Mouse (Mus musculus): ENCODE measurements around the gene F11. TPM values are rescaled to one million over a fixed set of nuclear protein-coding genes. Genes with fewer than 3 reads are reported as not detected.

The F11 gene
- total and polyA plus RNA-seq, 3 experiments: not detected

DNA sequence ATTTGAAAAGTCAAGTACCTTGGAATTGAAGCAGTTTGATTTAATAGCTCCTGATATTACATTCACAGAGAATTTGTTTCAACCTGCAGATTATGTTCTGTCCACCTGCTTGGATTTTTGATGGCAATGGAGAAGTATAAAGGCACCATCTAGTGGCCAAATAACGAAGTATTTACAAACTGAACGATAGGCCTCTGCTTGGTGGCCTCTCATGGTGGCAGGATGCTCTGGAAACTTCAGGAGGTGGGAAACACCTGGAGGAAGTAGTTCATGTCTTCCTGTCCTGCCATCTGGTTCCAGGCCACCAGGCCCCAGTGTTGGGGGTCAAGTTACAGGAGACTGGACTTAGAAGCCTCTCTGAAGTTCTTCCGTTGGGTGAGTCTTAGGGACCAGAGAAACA, 23.5 kb downstream of the F11 start:
- TF ChIP-seq UBTF (IDR thresholded peaks at IDR 0.05; ENCODE audit: borderline replicate concordance, insufficient read depth, low read depth, low read length) (no peak), ZC3H11A (IDR thresholded peaks at IDR 0.05; ENCODE audit: low read depth, low read length) (peak; percentile 54), TAL1 (IDR thresholded peaks at IDR 0.05; ENCODE audit: low read length) (no peak), EP300 (IDR thresholded peaks at IDR 0.05; ENCODE audit: low read depth in 1 of 2, low read length in 2 of 2) (no peak), SMC3 (IDR thresholded peaks at IDR 0.05; ENCODE audit: low read depth, low read length) (peak; percentile 71), GATA1 (IDR thresholded peaks at IDR 0.05; ENCODE audit: low read depth, low read length) (no peak), CHD1 (IDR thresholded peaks at IDR 0.05; ENCODE audit: low read depth, low read length) (no peak), RAD21 (IDR thresholded peaks at IDR 0.05; ENCODE audit: low read depth, low read length) (peak; percentile 67), JUND (IDR thresholded peaks at IDR 0.05; ENCODE audit: low read depth, low read length) (no peak), MXI1 (IDR thresholded peaks at IDR 0.05; ENCODE audit: low read depth, low read length) (no peak), POLR2AphosphoS5 (IDR thresholded peaks at IDR 0.05; ENCODE audit: borderline replicate concordance, low read depth, low read length) (no peak), ZNF384 (IDR thresholded peaks at IDR 0.05; ENCODE audit: low read depth, low read length) (no peak), ZMIZ1 (IDR thresholded peaks at IDR 0.05; ENCODE audit: low read depth, low read length) (no peak), BHLHE40 (IDR thresholded peaks at IDR 0.05; ENCODE audit: borderline replicate concordance, low read depth, low read length) (no peak), GABPA (IDR thresholded peaks at IDR 0.05; ENCODE audit: low read depth, low read length) (no peak), CTCF (IDR thresholded peaks at IDR 0.05 in 2 of 3, conservative IDR thresholded peaks at IDR 0.05 in 1 of 3; ENCODE audit: control insufficient read depth in 1 of 3, insufficient read depth in 1 of 3, low read depth in 2 of 3, low read length in 3 of 3, poor library complexity in 1 of 3, severe bottlenecking in 1 of 3) (peak in 2 of 3 experiments; percentile 21 to 66; a peak in 4 of 6 replicates), HCFC1 (IDR thresholded peaks at IDR 0.05; ENCODE audit: low read depth, low read length) (no peak), USF1 (IDR thresholded peaks at IDR 0.05; ENCODE audit: low read depth, low read length) (no peak)
- no peak overlapping the region for H3K27ac ChIP-seq (ENCODE audit: control insufficient read depth, low read depth, low read length)
- DNase-seq (ENCODE audit: low read depth, low spot score): peak; percentile 33
- H3K9ac ChIP-seq (ENCODE audit: control insufficient read depth, low read depth, low read length, poor library complexity, severe bottlenecking): no peak overlapping the region
- no peaks in the 10 kb centered on the region for H3K4me1 ChIP-seq (ENCODE audit: control insufficient read depth in 1 of 2, insufficient read depth in 2 of 2, low read length in 2 of 2)
- H3K36me3 ChIP-seq (ENCODE audit: control insufficient read depth in 1 of 2, insufficient read depth in 2 of 2, low read length in 2 of 2): no peaks in the 10 kb centered on the region
- H3K79me2 ChIP-seq (ENCODE audit: control insufficient read depth, insufficient read depth, low read length, poor library complexity): no peaks in the 10 kb centered on the region
- H3K9me3 ChIP-seq (replicated peaks; ENCODE audit: insufficient read depth, low read length): no peaks in the 10 kb centered on the region
- H3K4me3 ChIP-seq (ENCODE audit: control insufficient read depth in 1 of 2, insufficient read depth in 1 of 2, low read depth in 2 of 2, low read length in 2 of 2): no peak overlapping the region
- H3K27me3 ChIP-seq (ENCODE audit: control insufficient read depth in 1 of 2, insufficient read depth in 2 of 2, low read length in 2 of 2): no peaks in the 10 kb centered on the region

DNA sequence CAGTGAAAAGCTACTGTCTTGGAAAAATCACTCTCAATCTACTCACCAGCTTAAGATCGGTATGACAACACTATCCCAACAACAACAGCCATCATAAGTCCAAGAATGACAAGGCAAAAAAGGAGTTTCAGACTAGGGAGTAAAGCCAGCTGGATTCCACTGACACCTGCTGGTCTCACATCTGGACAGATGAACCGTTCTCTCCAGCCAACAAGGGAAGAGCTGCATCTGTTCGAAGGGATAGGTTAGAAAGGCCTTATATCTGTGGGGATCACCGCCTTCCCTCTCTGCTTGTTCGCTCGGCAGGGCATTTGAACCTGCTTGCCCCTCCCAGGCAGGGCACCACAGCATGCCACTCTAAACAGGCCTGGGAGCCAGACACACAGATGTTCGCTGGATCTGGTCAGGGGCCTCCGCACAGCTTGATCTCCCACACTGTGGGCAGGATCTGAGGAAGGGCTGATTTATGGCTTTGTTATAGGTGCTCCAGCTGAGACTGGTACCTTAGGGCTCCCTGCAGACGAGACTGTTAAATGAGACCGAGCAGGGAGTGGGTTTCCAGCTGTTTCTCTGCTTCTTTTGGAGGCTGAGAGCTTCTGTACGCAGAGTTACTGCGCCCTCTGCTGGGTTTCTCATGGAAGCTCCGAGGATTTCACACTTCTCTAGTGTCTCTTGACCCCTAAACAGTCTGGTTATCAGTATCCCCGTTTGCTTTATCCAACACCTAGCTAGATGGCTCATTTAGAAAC, 25.5 kb downstream of the F11 start:
- H3K9me3 ChIP-seq (replicated peaks; ENCODE audit: insufficient read depth, low read length): no peaks in the 10 kb centered on the region
- H3K36me3 ChIP-seq (ENCODE audit: control insufficient read depth in 1 of 2, insufficient read depth in 2 of 2, low read length in 2 of 2): no peaks in the 10 kb centered on the region
- H3K9ac ChIP-seq (ENCODE audit: control insufficient read depth, low read depth, low read length, poor library complexity, severe bottlenecking): no peak overlapping the region
- H3K4me1 ChIP-seq (ENCODE audit: control insufficient read depth in 1 of 2, insufficient read depth in 2 of 2, low read length in 2 of 2): no peaks in the 10 kb centered on the region
- no peak overlapping the region for H3K4me3 ChIP-seq (ENCODE audit: control insufficient read depth in 1 of 2, insufficient read depth in 1 of 2, low read depth in 2 of 2, low read length in 2 of 2)
- peak; percentile 50 for DNase-seq (ENCODE audit: low read depth, low spot score)
- TF ChIP-seq ZC3H11A (IDR thresholded peaks at IDR 0.05; ENCODE audit: low read depth, low read length) (peak; percentile 58), RAD21 (IDR thresholded peaks at IDR 0.05; ENCODE audit: low read depth, low read length) (peak; percentile 71), USF1 (IDR thresholded peaks at IDR 0.05; ENCODE audit: low read depth, low read length) (no peak), POLR2AphosphoS2 (IDR thresholded peaks at IDR 0.05; ENCODE audit: low read length) (no peak), CTCF (IDR thresholded peaks at IDR 0.05 in 2 of 3, conservative IDR thresholded peaks at IDR 0.05 in 1 of 3; ENCODE audit: control insufficient read depth in 1 of 3, insufficient read depth in 1 of 3, low read depth in 2 of 3, low read length in 3 of 3, poor library complexity in 1 of 3, severe bottlenecking in 1 of 3) (peak; percentile 45 to 68 (median 67)), KAT2A (conservative IDR thresholded peaks at IDR 0.05; ENCODE audit: low read depth, low read length) (no peak), SMC3 (IDR thresholded peaks at IDR 0.05; ENCODE audit: low read depth, low read length) (peak; percentile 79), CHD1 (IDR thresholded peaks at IDR 0.05; ENCODE audit: low read depth, low read length) (no peak), TBP (IDR thresholded peaks at IDR 0.05; ENCODE audit: low read depth, low read length) (no peak), TCF12 (IDR thresholded peaks at IDR 0.05; ENCODE audit: low read depth, low read length) (no peak), MAFK (IDR thresholded peaks at IDR 0.05; ENCODE audit: borderline replicate concordance, low read depth, low read length) (no peak)
- H3K27me3 ChIP-seq (ENCODE audit: control insufficient read depth in 1 of 2, insufficient read depth in 2 of 2, low read length in 2 of 2): no peaks in the 10 kb centered on the region
- H3K27ac ChIP-seq (ENCODE audit: control insufficient read depth, low read depth, low read length): no peak overlapping the region
- H3K79me2 ChIP-seq (ENCODE audit: control insufficient read depth, insufficient read depth, low read length, poor library complexity): no peaks in the 10 kb centered on the region
